Mouse (Mus musculus): Measurements from ENCODE around the gene Cdk2ap1. TPM values are rescaled to one million over a fixed set of nuclear protein-coding genes. Genes with fewer than 3 reads are reported as not detected.

The Cdk2ap1 gene
- polyA plus RNA-seq, 1 experiment from 2014 or later: 60.5 TPM

GRCm38 (mm10) chr5:124366721-124367120 lies 3.8 kb upstream of the Cdk2ap1 start:
- H3K27ac ChIP-seq (ENCODE audit: low read length): no peak overlapping the region
- no peaks in the 10 kb centered on the region for H3K9me3 ChIP-seq (ENCODE audit: control insufficient read depth, low read length)
- H3K9ac ChIP-seq (replicated peaks; ENCODE audit: low read depth, low read length): no peak overlapping the region
- no peak overlapping the region for H3K4me2 ChIP-seq (ENCODE audit: low read length)
- ATAC-seq: no peak
- H3K4me1 ChIP-seq (replicated peaks; ENCODE audit: control insufficient read depth, insufficient read depth, low read length): peaks cover 2% of the 10 kb centered on the region; the same call in 1 of the 2 replicates
- no peaks in the 10 kb centered on the region for H3K27me3 ChIP-seq (replicated peaks; ENCODE audit: control insufficient read depth, insufficient read depth, low read length)
- no peak overlapping the region for H3K4me3 ChIP-seq (replicated peaks; ENCODE audit: low read length)
- peaks cover 18% of the 10 kb centered on the region for H3K36me3 ChIP-seq (ENCODE audit: control insufficient read depth, insufficient read depth)
- 71% methylated on average over 3 of the region's 3 CpGs for WGBS

- ATAC-seq: no peak
- no peak overlapping the region for H3K4me2 ChIP-seq (ENCODE audit: low read length)
- 87% methylated on average over 2 of the region's 2 CpGs for WGBS
Observed at GRCm38 (mm10) chr5:124365754-124366153, 2.9 kb upstream of the Cdk2ap1 start.

GRCm38 (mm10) chr5:124364173-124364918 lies 1.5 kb upstream of the Cdk2ap1 start:
- peak overlapping the region; percentile 71 for H3K27ac ChIP-seq (ENCODE audit: low read length)
- no peak overlapping the region for H3K4me3 ChIP-seq (replicated peaks; ENCODE audit: low read length)
- no peaks in the 10 kb centered on the region for H3K9me3 ChIP-seq (ENCODE audit: control insufficient read depth, low read length)
- peaks cover 4% of the 10 kb centered on the region; the same call in 1 of the 2 replicates for H3K36me3 ChIP-seq (ENCODE audit: control insufficient read depth, insufficient read depth)
- H3K9ac ChIP-seq (replicated peaks; ENCODE audit: low read depth, low read length): no peak overlapping the region
- whole genome bisulfite sequencing: 74% methylated on average over 6 of the region's 6 CpGs
- 0 out of 2 replicates have a peak, but pooled peaks have one; percentile 43 for ATAC-seq
- peaks cover 2% of the 10 kb centered on the region; the same call in 1 of the 2 replicates for H3K4me1 ChIP-seq (replicated peaks; ENCODE audit: control insufficient read depth, insufficient read depth, low read length)
- H3K27me3 ChIP-seq (replicated peaks; ENCODE audit: control insufficient read depth, insufficient read depth, low read length): no peaks in the 10 kb centered on the region
- no peak overlapping the region for H3K4me2 ChIP-seq (ENCODE audit: low read length)

More at GRCm38 (mm10) chr5:124365754-124366153, 2.9 kb upstream of the Cdk2ap1 start:
- peaks cover 12% of the 10 kb centered on the region for H3K36me3 ChIP-seq (ENCODE audit: control insufficient read depth, insufficient read depth)
- H3K9ac ChIP-seq (replicated peaks; ENCODE audit: low read depth, low read length): no peak overlapping the region
- no peak overlapping the region for H3K27ac ChIP-seq (ENCODE audit: low read length)
- H3K4me1 ChIP-seq (replicated peaks; ENCODE audit: control insufficient read depth, insufficient read depth, low read length): peaks cover 2% of the 10 kb centered on the region; the same call in 1 of the 2 replicates
- no peaks in the 10 kb centered on the region for H3K9me3 ChIP-seq (ENCODE audit: control insufficient read depth, low read length)
- no peak overlapping the region for H3K4me3 ChIP-seq (replicated peaks; ENCODE audit: low read length)
- no peaks in the 10 kb centered on the region for H3K27me3 ChIP-seq (replicated peaks; ENCODE audit: control insufficient read depth, insufficient read depth, low read length)

GRCm38 (mm10) chr5:124359641-124360040 lies 3.2 kb downstream of the Cdk2ap1 start:
- WGBS: 81% methylated on average over 2 of the region's 2 CpGs
- ATAC-seq: no peak
- Histone ChIP-seq H3K27ac (ENCODE audit: low read length) (no peak overlapping the region), H3K9me3 (ENCODE audit: control insufficient read depth, low read length) (no peaks in the 10 kb centered on the region), H3K4me3 (replicated peaks; ENCODE audit: low read length) (no peak overlapping the region), H3K9ac (replicated peaks; ENCODE audit: low read depth, low read length) (no peak overlapping the region), H3K4me2 (ENCODE audit: low read length) (no peak overlapping the region), H3K27me3 (replicated peaks; ENCODE audit: control insufficient read depth, insufficient read depth, low read length) (no peaks in the 10 kb centered on the region), H3K36me3 (ENCODE audit: control insufficient read depth, insufficient read depth) (no peaks in the 10 kb centered on the region), H3K4me1 (replicated peaks; ENCODE audit: control insufficient read depth, insufficient read depth, low read length) (peaks cover 8% of the 10 kb centered on the region; the same call in 1 of the 2 replicates)

- no peak overlapping the region for H3K4me2 ChIP-seq (ENCODE audit: low read length)
- no peaks in the 10 kb centered on the region for H3K9me3 ChIP-seq (ENCODE audit: control insufficient read depth, low read length)
- H3K9ac ChIP-seq (replicated peaks; ENCODE audit: low read depth, low read length): no peak overlapping the region
- no peak for ATAC-seq
- H3K27ac ChIP-seq (ENCODE audit: low read length): no peak overlapping the region
- WGBS: 40% methylated on average over 3 of the region's 3 CpGs
- no peak overlapping the region for H3K4me3 ChIP-seq (replicated peaks; ENCODE audit: low read length)
- no peaks in the 10 kb centered on the region for H3K36me3 ChIP-seq (ENCODE audit: control insufficient read depth, insufficient read depth)
- H3K27me3 ChIP-seq (replicated peaks; ENCODE audit: control insufficient read depth, insufficient read depth, low read length): no peaks in the 10 kb centered on the region
- peaks cover 15% of the 10 kb centered on the region for H3K4me1 ChIP-seq (replicated peaks; ENCODE audit: control insufficient read depth, insufficient read depth, low read length)
Observed at GRCm38 (mm10) chr5:124356695-124357094, 6.2 kb downstream of the Cdk2ap1 start.

- H3K27ac ChIP-seq (ENCODE audit: low read length): peak overlapping the region; percentile 89
- H3K27me3 ChIP-seq (replicated peaks; ENCODE audit: control insufficient read depth, insufficient read depth, low read length): no peaks in the 10 kb centered on the region
- no peaks in the 10 kb centered on the region for H3K9me3 ChIP-seq (ENCODE audit: control insufficient read depth, low read length)
- H3K4me2 ChIP-seq (ENCODE audit: low read length): peak overlapping the region; percentile 65
- H3K4me3 ChIP-seq (replicated peaks; ENCODE audit: low read length): peak overlapping the region; percentile 76
- WGBS: 0% methylated on average over 12 of the region's 12 CpGs
- H3K4me1 ChIP-seq (replicated peaks; ENCODE audit: control insufficient read depth, insufficient read depth, low read length): peaks cover 25% of the 10 kb centered on the region
- ATAC-seq: no peak
- H3K9ac ChIP-seq (replicated peaks; ENCODE audit: low read depth, low read length): peak overlapping the region; percentile 93
- no peaks in the 10 kb centered on the region for H3K36me3 ChIP-seq (ENCODE audit: control insufficient read depth, insufficient read depth)
Observed at GRCm38 (mm10) chr5:124355425-124355959, 7.4 kb downstream of the Cdk2ap1 start.

- Histone ChIP-seq H3K27ac (ENCODE audit: low read length) (peak overlapping the region; percentile 89), H3K4me3 (replicated peaks; ENCODE audit: low read length) (peak overlapping the region; percentile 76), H3K9ac (replicated peaks; ENCODE audit: low read depth, low read length) (peak overlapping the region; percentile 93), H3K36me3 (ENCODE audit: control insufficient read depth, insufficient read depth) (no peaks in the 10 kb centered on the region), H3K4me2 (ENCODE audit: low read length) (peak overlapping the region; percentile 65), H3K27me3 (replicated peaks; ENCODE audit: control insufficient read depth, insufficient read depth, low read length) (no peaks in the 10 kb centered on the region), H3K9me3 (ENCODE audit: control insufficient read depth, low read length) (no peaks in the 10 kb centered on the region), H3K4me1 (replicated peaks; ENCODE audit: control insufficient read depth, insufficient read depth, low read length) (peaks cover 29% of the 10 kb centered on the region)
- under 1% methylated on average over 34 of the region's 60 CpGs for WGBS
- ATAC-seq: peak; percentile 37
Observed at GRCm38 (mm10) chr5:124354574-124355424, 8.1 kb downstream of the Cdk2ap1 start.

GRCm38 (mm10) chr5:124353726-124354547 lies 8.9 kb downstream of the Cdk2ap1 start:
- Histone ChIP-seq H3K27ac (ENCODE audit: low read length) (peak overlapping the region; percentile 99), H3K27me3 (replicated peaks; ENCODE audit: control insufficient read depth, insufficient read depth, low read length) (no peaks in the 10 kb centered on the region), H3K4me1 (replicated peaks; ENCODE audit: control insufficient read depth, insufficient read depth, low read length) (peaks cover 38% of the 10 kb centered on the region), H3K36me3 (ENCODE audit: control insufficient read depth, insufficient read depth) (peaks cover 4% of the 10 kb centered on the region; the same call in 1 of the 2 replicates), H3K9ac (replicated peaks; ENCODE audit: low read depth, low read length) (peak overlapping the region; percentile 93), H3K4me2 (ENCODE audit: low read length) (peak overlapping the region; percentile 91), H3K9me3 (ENCODE audit: control insufficient read depth, low read length) (no peaks in the 10 kb centered on the region), H3K4me3 (replicated peaks; ENCODE audit: low read length) (peak overlapping the region; percentile 76)
- under 1% methylated on average over 69 of the region's 132 CpGs for WGBS
- 0 out of 2 replicates have a peak, but pooled peaks have one; percentile 4 for ATAC-seq
